Mouse (Mus musculus) CH12.LX (cell line): ENCODE data around the gene BC004004. TPM values are rescaled to one million over a fixed set of nuclear protein-coding genes. Genes with fewer than 3 reads are reported as not detected.

Experiments used
- DNase-seq: peaks from one replicate; pipeline ENCODE4 v3.0.0-alpha.2; 2013; ENCODE audit errors: extremely low read depth
- H3K27ac ChIP-seq: 2 replicates; pipeline ENCODE4 v1.5.1; 2012; ENCODE audit warnings: low read depth, mild to moderate bottlenecking, control low read depth, moderate library complexity; ENCODE audit not compliant: insufficient read depth
- H3K27me3 ChIP-seq: replicated peaks from 2 replicates; pipeline ENCODE3; 2012; ENCODE audit warnings: inconsistent platforms
- H3K36me3 ChIP-seq, 2 experiments: replicated peaks in 1 of 2; 2 replicates each; pipeline versions ENCODE3 to v1.6.1; 2012; ENCODE audit warnings: inconsistent platforms in 1 of 2, low read length in 1 of 2, mild to moderate bottlenecking in 1 of 2, mixed read lengths in 1 of 2, moderate library complexity in 1 of 2; ENCODE audit not compliant: control insufficient read depth in 1 of 2, insufficient read depth in 1 of 2
- H3K4me1 ChIP-seq, 2 experiments: 2 replicates each; pipeline ENCODE4 v1.6.1; 2012; ENCODE audit warnings: inconsistent platforms in 1 of 2, moderate library complexity in 1 of 2; ENCODE audit not compliant: insufficient read depth in 2 of 2, control insufficient read depth in 1 of 2
- H3K4me2 ChIP-seq: 2 replicates; pipeline ENCODE4 v1.6.1; 2012; ENCODE audit warnings: low read depth, mild to moderate bottlenecking, control low read depth; ENCODE audit not compliant: poor library complexity, insufficient read depth, severe bottlenecking
- H3K4me3 ChIP-seq, 3 experiments: fragments of 150-350 bp in 1 of 3; sonication (generic) in 1 of 3; replicated peaks in 1 of 3; 2 replicates each; pipeline versions ENCODE3 to v1.5.1; 2011 to 2012; ENCODE audit warnings: low read depth in 2 of 3, low read length in 2 of 3, mild to moderate bottlenecking in 2 of 3, moderate library complexity in 2 of 3, control low read depth in 1 of 3, improper control_type of control experiment in 1 of 3, inconsistent platforms in 1 of 3, mixed read lengths in 1 of 3; ENCODE audit not compliant: poor library complexity in 1 of 3
- H3K79me2 ChIP-seq: replicated peaks from 2 replicates; pipeline ENCODE4 v1.6.1; 2012; ENCODE audit warnings: mild to moderate bottlenecking, moderate library complexity; ENCODE audit not compliant: control insufficient read depth, poor library complexity, insufficient read depth, severe bottlenecking; ENCODE audit errors: extremely low read depth
- H3K9ac ChIP-seq: 2 replicates; pipeline ENCODE4 v1.6.1; 2012; ENCODE audit warnings: low read depth, mild to moderate bottlenecking, control low read depth, moderate library complexity; ENCODE audit not compliant: insufficient read depth
- H3K9me3 ChIP-seq: replicated peaks from 2 replicates; pipeline ENCODE3; 2012; ENCODE audit warnings: low read length, inconsistent platforms, mixed read lengths
- CHD2 ChIP-seq: IDR thresholded peaks from 2 replicates; pipeline ENCODE4 v1.6.1; 2011; ENCODE audit warnings: low read length, improper control_type of control experiment
- CTCF ChIP-seq, 2 experiments: IDR thresholded peaks in 1 of 2; conservative IDR thresholded peaks in 1 of 2; 2 replicates each; pipeline ENCODE4 v1.5.1; 2011 to 2012; ENCODE audit warnings: low read depth in 2 of 2, low read length in 2 of 2, improper control_type of control experiment in 1 of 2, inconsistent platforms in 1 of 2, mild to moderate bottlenecking in 1 of 2, moderate library complexity in 1 of 2
- E2F4 ChIP-seq: IDR thresholded peaks from 2 replicates; pipeline ENCODE4 v1.6.1; 2011; ENCODE audit warnings: low read depth, low read length, improper control_type of control experiment; ENCODE audit not compliant: insufficient replicate concordance
- ELF1 ChIP-seq: IDR thresholded peaks from 2 replicates; pipeline ENCODE4 v1.6.1; 2014; ENCODE audit warnings: low read depth, mild to moderate bottlenecking, inconsistent platforms, low read length, improper control_type of control experiment
- EP300 ChIP-seq: IDR thresholded peaks from 2 replicates; pipeline ENCODE4 v1.6.1; 2011; ENCODE audit warnings: low read length, improper control_type of control experiment
- ETS1 ChIP-seq: conservative IDR thresholded peaks from 2 replicates; pipeline ENCODE4 v1.6.1; 2012; ENCODE audit warnings: low read depth, mild to moderate bottlenecking, inconsistent platforms, low read length, improper control_type of control experiment, moderate library complexity
- GABPA ChIP-seq: IDR thresholded peaks from 2 replicates; pipeline ENCODE4 v1.6.1; 2012; ENCODE audit warnings: low read depth, low read length, improper control_type of control experiment, inconsistent platforms; ENCODE audit not compliant: insufficient replicate concordance
- IRF4 ChIP-seq: IDR thresholded peaks from 2 replicates; pipeline ENCODE4 v1.6.1; 2014; ENCODE audit warnings: low read depth, mild to moderate bottlenecking, inconsistent platforms, low read length, improper control_type of control experiment
- JUN ChIP-seq: IDR thresholded peaks from 2 replicates; pipeline ENCODE4 v1.6.1; 2011; ENCODE audit warnings: low read depth, mild to moderate bottlenecking, low read length, improper control_type of control experiment, moderate library complexity; ENCODE audit not compliant: insufficient read depth
- KAT2A ChIP-seq: IDR thresholded peaks from 2 replicates; pipeline ENCODE4 v1.6.1; 2012; ENCODE audit warnings: low read length, improper control_type of control experiment, inconsistent platforms; ENCODE audit not compliant: insufficient replicate concordance
- MAFK ChIP-seq: IDR thresholded peaks from 2 replicates; pipeline ENCODE4 v1.6.1; 2011; ENCODE audit warnings: low read length, improper control_type of control experiment; ENCODE audit not compliant: insufficient replicate concordance
- MAX ChIP-seq: IDR thresholded peaks from 2 replicates; pipeline ENCODE4 v1.6.1; 2011; ENCODE audit warnings: low read length, improper control_type of control experiment
- MXI1 ChIP-seq: IDR thresholded peaks from 2 replicates; pipeline ENCODE4 v1.6.1; 2011; ENCODE audit warnings: mild to moderate bottlenecking, low read depth, low read length, improper control_type of control experiment
- NELFE ChIP-seq: IDR thresholded peaks from 2 replicates; pipeline ENCODE4 v1.6.1; 2011; ENCODE audit warnings: low read depth, low read length, improper control_type of control experiment
- PAX5 ChIP-seq: IDR thresholded peaks from 2 replicates; pipeline ENCODE4 v1.6.1; 2012; ENCODE audit warnings: low read length, inconsistent platforms, mixed read lengths
- POLR2A ChIP-seq: IDR thresholded peaks from 2 replicates; pipeline ENCODE4 v1.6.1; 2011; ENCODE audit warnings: low read depth, mild to moderate bottlenecking, improper control_type of control experiment, low read length
- POLR2AphosphoS2 ChIP-seq: IDR thresholded peaks from 2 replicates; pipeline ENCODE4 v1.6.1; 2011; ENCODE audit warnings: low read depth, low read length, improper control_type of control experiment
- RAD21 ChIP-seq: IDR thresholded peaks from 2 replicates; pipeline ENCODE4 v1.6.1; 2011; ENCODE audit warnings: low read depth, mild to moderate bottlenecking, low read length, improper control_type of control experiment, moderate library complexity
- TBP ChIP-seq: conservative IDR thresholded peaks from 2 replicates; pipeline ENCODE4 v1.6.1; 2011; ENCODE audit warnings: low read depth, low read length, improper control_type of control experiment
- TCF12 ChIP-seq: IDR thresholded peaks from 2 replicates; pipeline ENCODE4 v1.6.1; 2014; ENCODE audit warnings: low read depth, mild to moderate bottlenecking, inconsistent platforms, low read length, improper control_type of control experiment
- UBTF ChIP-seq: IDR thresholded peaks from 2 replicates; pipeline ENCODE4 v1.6.1; 2012; ENCODE audit warnings: low read depth, mild to moderate bottlenecking, inconsistent platforms, low read length, improper control_type of control experiment, moderate library complexity
- USF1 ChIP-seq: IDR thresholded peaks from 2 replicates; pipeline ENCODE4 v1.6.1; 2014; ENCODE audit warnings: low read depth, mild to moderate bottlenecking, inconsistent platforms, low read length, improper control_type of control experiment
- USF2 ChIP-seq: conservative IDR thresholded peaks from 2 replicates; pipeline ENCODE4 v1.6.1; 2011; ENCODE audit warnings: low read depth, low read length, improper control_type of control experiment
- ZC3H11A ChIP-seq: IDR thresholded peaks from 2 replicates; pipeline ENCODE4 v1.6.1; 2012; ENCODE audit warnings: low read depth, mild to moderate bottlenecking, inconsistent platforms, low read length, improper control_type of control experiment
- ZMIZ1 ChIP-seq: IDR thresholded peaks from 2 replicates; pipeline ENCODE4 v1.6.1; 2012; ENCODE audit warnings: low read depth, mild to moderate bottlenecking, inconsistent platforms, low read length, improper control_type of control experiment
- ZNF384 ChIP-seq: IDR thresholded peaks from 2 replicates; pipeline ENCODE4 v1.6.1; 2012; ENCODE audit warnings: low read depth, low read length, improper control_type of control experiment, inconsistent platforms
- dilution Hi-C: fragments of 300-500 bp; cut with MboI; formaldehyde crosslinking; loops from 2 replicates; pipeline ENCODE4 v1.14.3; 2020; ENCODE audit warnings: low sequenced_read_pairs; ENCODE audit not compliant: extremely low pct_unique_long_range_greater_than_20kb, extremely low pct_ligation_motif_present
- in situ Hi-C: fragments of 300-500 bp; cut with MboI; formaldehyde crosslinking; loops from 3 replicates; pipeline ENCODE4 v1.14.3; 2019; ENCODE audit warnings: low sequenced_read_pairs, low pct_ligation_motif_present, low pct_unique_long_range_greater_than_20kb, mixed read lengths
- polyA plus RNA-seq: library from polyadenylated mRNA; unstranded; fragments of >175 nt; gene quantifications from 2 replicates; pipeline ENCODE4 v1.2.1, GENCODE M21; 2012; ENCODE audit warnings: low read depth; ENCODE audit not compliant: insufficient read length
- total RNA-seq, 2 experiments: library from RNA; depleted of rRNA; stranded (reverse); fragments of 300-350 nt in 1 of 2; fragments of >200 nt in 1 of 2; gene quantifications; 2 replicates each; pipeline ENCODE4 v1.2.3; 2012 to 2014

Gene BC004004
- total and polyA plus RNA-seq, 3 experiments: 67.9 to 89.1 (median 75.1) TPM

- H3K4me1 ChIP-seq: peaks cover 27 to 59% of the 10 kb centered on the region in 2 experiments
- peak within 1 kb of the TSS; percentile 70 for H3K27ac ChIP-seq
- peak; percentile 90 for TF ChIP-seq TBP
- TF ChIP-seq CTCF (conservative IDR thresholded peaks at IDR 0.05 in 1 of 2, IDR thresholded peaks at IDR 0.05 in 1 of 2; ENCODE audit: low read depth in 2 of 2, low read length in 2 of 2): peak; percentile 15 to 44; a peak in 2 of 4 replicates
- no peak for TF ChIP-seq USF2
- TF ChIP-seq E2F4: no peak
- no peak for TF ChIP-seq ZC3H11A
- TF ChIP-seq POLR2A: peak; percentile 71
- no peak for TF ChIP-seq ZNF384
- TF ChIP-seq CHD2: peak; percentile 69; the same call in 1 of the 2 replicates
- peak; percentile 68 for TF ChIP-seq TCF12
- TF ChIP-seq EP300: peak; percentile 70
- no peak for TF ChIP-seq PAX5
- peak; percentile 83 for TF ChIP-seq IRF4
- no peak for TF ChIP-seq MAX
- no peak for TF ChIP-seq USF1
- no peak for TF ChIP-seq UBTF
- TF ChIP-seq ZMIZ1: no peak; the same call in 1 of the 2 replicates
- peak; percentile 61; the same call in 1 of the 2 replicates for TF ChIP-seq NELFE
- peak; percentile 32; the same call in 1 of the 2 replicates for TF ChIP-seq ELF1
- TF ChIP-seq MXI1: no peak
- no peak; the same call in 1 of the 2 replicates for TF ChIP-seq RAD21
- no peak for TF ChIP-seq KAT2A
- TF ChIP-seq MAFK: no peak
- TF ChIP-seq GABPA: no peak
- no peak for TF ChIP-seq JUN
- TF ChIP-seq ETS1: no peak
- no peak for TF ChIP-seq POLR2AphosphoS2
- dilution Hi-C loops: no loop called here
- peaks cover 4% of the 10 kb centered on the region; the same call in 1 of the 2 replicates for H3K79me2 ChIP-seq
- H3K4me2 ChIP-seq: peak within 1 kb of the TSS; percentile 82
- peak; percentile 88 for DNase-seq
- in situ Hi-C loops: no loop called here
- H3K4me3 ChIP-seq: peak within 1 kb of the TSS; percentile 59 to 76 (median 64)
- no peaks in the 10 kb centered on the region for H3K27me3 ChIP-seq
- peak within 1 kb of the TSS; percentile 52 for H3K9ac ChIP-seq
- H3K9me3 ChIP-seq: no peaks in the 10 kb centered on the region
- H3K36me3 ChIP-seq: peaks cover 12 to 19% of the 10 kb centered on the region in 2 experiments
These were observed 92.2 kb downstream of the BC004004 start, which contains the start of gene Fgd2 for GRCm38 (mm10) chr17:29360761-29361221. Fgd2 (plus strand) TSS chr17:29360914.
